Mouse (Mus musculus) CH12.LX (cell line): ENCODE data around the gene Rasip1. TPM values are rescaled to one million over a fixed set of nuclear protein-coding genes. Genes with fewer than 3 reads are reported as not detected.
"Not testable (repeated sequence)": the region's sequence is repeated elsewhere in the genome, so short reads cannot be mapped to it uniquely, and the experiment has no call there.

Source experiments
- DNase-seq: peaks from one replicate; pipeline ENCODE4 v3.0.0-alpha.2; 2013; ENCODE audit errors: extremely low read depth
- H3K27ac ChIP-seq: 2 replicates; pipeline ENCODE4 v1.5.1; 2012; ENCODE audit warnings: low read depth, mild to moderate bottlenecking, control low read depth, moderate library complexity; ENCODE audit not compliant: insufficient read depth
- H3K27me3 ChIP-seq: replicated peaks from 2 replicates; pipeline ENCODE3; 2012; ENCODE audit warnings: inconsistent platforms
- H3K36me3 ChIP-seq, 2 experiments: replicated peaks in 1 of 2; 2 replicates each; pipeline versions ENCODE3 to v1.6.1; 2012; ENCODE audit warnings: inconsistent platforms in 1 of 2, low read length in 1 of 2, mild to moderate bottlenecking in 1 of 2, mixed read lengths in 1 of 2, moderate library complexity in 1 of 2; ENCODE audit not compliant: control insufficient read depth in 1 of 2, insufficient read depth in 1 of 2
- H3K4me1 ChIP-seq, 2 experiments: 2 replicates each; pipeline ENCODE4 v1.6.1; 2012; ENCODE audit warnings: inconsistent platforms in 1 of 2, moderate library complexity in 1 of 2; ENCODE audit not compliant: insufficient read depth in 2 of 2, control insufficient read depth in 1 of 2
- H3K4me2 ChIP-seq: 2 replicates; pipeline ENCODE4 v1.6.1; 2012; ENCODE audit warnings: low read depth, mild to moderate bottlenecking, control low read depth; ENCODE audit not compliant: poor library complexity, insufficient read depth, severe bottlenecking
- H3K4me3 ChIP-seq, 3 experiments: fragments of 150-350 bp in 1 of 3; sonication (generic) in 1 of 3; replicated peaks in 1 of 3; 2 replicates each; pipeline versions ENCODE3 to v1.5.1; 2011 to 2012; ENCODE audit warnings: low read depth in 2 of 3, low read length in 2 of 3, mild to moderate bottlenecking in 2 of 3, moderate library complexity in 2 of 3, control low read depth in 1 of 3, improper control_type of control experiment in 1 of 3, inconsistent platforms in 1 of 3, mixed read lengths in 1 of 3; ENCODE audit not compliant: poor library complexity in 1 of 3
- H3K79me2 ChIP-seq: replicated peaks from 2 replicates; pipeline ENCODE4 v1.6.1; 2012; ENCODE audit warnings: mild to moderate bottlenecking, moderate library complexity; ENCODE audit not compliant: control insufficient read depth, poor library complexity, insufficient read depth, severe bottlenecking; ENCODE audit errors: extremely low read depth
- H3K9ac ChIP-seq: 2 replicates; pipeline ENCODE4 v1.6.1; 2012; ENCODE audit warnings: low read depth, mild to moderate bottlenecking, control low read depth, moderate library complexity; ENCODE audit not compliant: insufficient read depth
- H3K9me3 ChIP-seq: replicated peaks from 2 replicates; pipeline ENCODE3; 2012; ENCODE audit warnings: low read length, inconsistent platforms, mixed read lengths
- BHLHE40 ChIP-seq: IDR thresholded peaks from 2 replicates; pipeline ENCODE4 v1.6.1; 2011; ENCODE audit warnings: mild to moderate bottlenecking, low read depth, low read length, improper control_type of control experiment
- CTCF ChIP-seq, 2 experiments: IDR thresholded peaks in 1 of 2; conservative IDR thresholded peaks in 1 of 2; 2 replicates each; pipeline ENCODE4 v1.5.1; 2011 to 2012; ENCODE audit warnings: low read depth in 2 of 2, low read length in 2 of 2, improper control_type of control experiment in 1 of 2, inconsistent platforms in 1 of 2, mild to moderate bottlenecking in 1 of 2, moderate library complexity in 1 of 2
- E2F4 ChIP-seq: IDR thresholded peaks from 2 replicates; pipeline ENCODE4 v1.6.1; 2011; ENCODE audit warnings: low read depth, low read length, improper control_type of control experiment; ENCODE audit not compliant: insufficient replicate concordance
- ETS1 ChIP-seq: conservative IDR thresholded peaks from 2 replicates; pipeline ENCODE4 v1.6.1; 2012; ENCODE audit warnings: low read depth, mild to moderate bottlenecking, inconsistent platforms, low read length, improper control_type of control experiment, moderate library complexity
- GABPA ChIP-seq: IDR thresholded peaks from 2 replicates; pipeline ENCODE4 v1.6.1; 2012; ENCODE audit warnings: low read depth, low read length, improper control_type of control experiment, inconsistent platforms; ENCODE audit not compliant: insufficient replicate concordance
- HCFC1 ChIP-seq: IDR thresholded peaks from 2 replicates; pipeline ENCODE4 v1.6.1; 2012; ENCODE audit warnings: low read depth, mild to moderate bottlenecking, inconsistent platforms, low read length, improper control_type of control experiment
- KAT2A ChIP-seq: IDR thresholded peaks from 2 replicates; pipeline ENCODE4 v1.6.1; 2012; ENCODE audit warnings: low read length, improper control_type of control experiment, inconsistent platforms; ENCODE audit not compliant: insufficient replicate concordance
- MAX ChIP-seq: IDR thresholded peaks from 2 replicates; pipeline ENCODE4 v1.6.1; 2011; ENCODE audit warnings: low read length, improper control_type of control experiment
- MXI1 ChIP-seq: IDR thresholded peaks from 2 replicates; pipeline ENCODE4 v1.6.1; 2011; ENCODE audit warnings: mild to moderate bottlenecking, low read depth, low read length, improper control_type of control experiment
- NELFE ChIP-seq: IDR thresholded peaks from 2 replicates; pipeline ENCODE4 v1.6.1; 2011; ENCODE audit warnings: low read depth, low read length, improper control_type of control experiment
- NRF1 ChIP-seq: IDR thresholded peaks from 2 replicates; pipeline ENCODE4 v1.6.1; 2014; ENCODE audit warnings: low read depth, mild to moderate bottlenecking, inconsistent platforms, low read length, improper control_type of control experiment, moderate library complexity
- RAD21 ChIP-seq: IDR thresholded peaks from 2 replicates; pipeline ENCODE4 v1.6.1; 2011; ENCODE audit warnings: low read depth, mild to moderate bottlenecking, low read length, improper control_type of control experiment, moderate library complexity
- RCOR1 ChIP-seq: conservative IDR thresholded peaks from 2 replicates; pipeline ENCODE4 v1.6.1; 2012; ENCODE audit warnings: low read depth, mild to moderate bottlenecking, inconsistent platforms, low read length, improper control_type of control experiment
- SIN3A ChIP-seq: IDR thresholded peaks from 2 replicates; pipeline ENCODE4 v1.6.1; 2012; ENCODE audit warnings: low read length, improper control_type of control experiment, inconsistent platforms
- SMC3 ChIP-seq: IDR thresholded peaks from 2 replicates; pipeline ENCODE4 v1.6.1; 2011; ENCODE audit warnings: low read depth, low read length, improper control_type of control experiment
- TCF12 ChIP-seq: IDR thresholded peaks from 2 replicates; pipeline ENCODE4 v1.6.1; 2014; ENCODE audit warnings: low read depth, mild to moderate bottlenecking, inconsistent platforms, low read length, improper control_type of control experiment
- USF2 ChIP-seq: conservative IDR thresholded peaks from 2 replicates; pipeline ENCODE4 v1.6.1; 2011; ENCODE audit warnings: low read depth, low read length, improper control_type of control experiment
- ZC3H11A ChIP-seq: IDR thresholded peaks from 2 replicates; pipeline ENCODE4 v1.6.1; 2012; ENCODE audit warnings: low read depth, mild to moderate bottlenecking, inconsistent platforms, low read length, improper control_type of control experiment
- ZMIZ1 ChIP-seq: IDR thresholded peaks from 2 replicates; pipeline ENCODE4 v1.6.1; 2012; ENCODE audit warnings: low read depth, mild to moderate bottlenecking, inconsistent platforms, low read length, improper control_type of control experiment
- dilution Hi-C: fragments of 300-500 bp; cut with MboI; formaldehyde crosslinking; loops from 2 replicates; pipeline ENCODE4 v1.14.3; 2020; ENCODE audit warnings: low sequenced_read_pairs; ENCODE audit not compliant: extremely low pct_unique_long_range_greater_than_20kb, extremely low pct_ligation_motif_present
- in situ Hi-C: fragments of 300-500 bp; cut with MboI; formaldehyde crosslinking; loops from 3 replicates; pipeline ENCODE4 v1.14.3; 2019; ENCODE audit warnings: low sequenced_read_pairs, low pct_ligation_motif_present, low pct_unique_long_range_greater_than_20kb, mixed read lengths
- polyA plus RNA-seq: library from polyadenylated mRNA; unstranded; fragments of >175 nt; gene quantifications from 2 replicates; pipeline ENCODE4 v1.2.1, GENCODE M21; 2012; ENCODE audit warnings: low read depth; ENCODE audit not compliant: insufficient read length
- total RNA-seq, 2 experiments: library from RNA; depleted of rRNA; stranded (reverse); fragments of 300-350 nt in 1 of 2; fragments of >200 nt in 1 of 2; gene quantifications; 2 replicates each; pipeline ENCODE4 v1.2.3; 2012 to 2014

The Rasip1 gene
- total and polyA plus RNA-seq, 3 experiments: 0.46 to 2.9 (median 0.77) TPM

GRCm38 (mm10) chr7:45654424-45655047 lies 27.2 kb downstream of the Rasip1 start:
- no peaks in the 10 kb centered on the region for H3K4me1 ChIP-seq
- H3K4me2 ChIP-seq: no peak overlapping the region
- H3K27ac ChIP-seq: no peak overlapping the region
- no peak for TF ChIP-seq GABPA
- TF ChIP-seq MXI1: no peak
- TF ChIP-seq HCFC1: no peak
- TF ChIP-seq MAX: no peak
- TF ChIP-seq ETS1: no peak
- no peak for TF ChIP-seq SIN3A
- no peak for TF ChIP-seq RAD21
- TF ChIP-seq ZMIZ1: no peak
- no peak for TF ChIP-seq SMC3
- no peak for TF ChIP-seq RCOR1
- TF ChIP-seq USF2: no peak
- TF ChIP-seq ZC3H11A: no peak
- no peak for TF ChIP-seq KAT2A
- no peak for TF ChIP-seq CTCF (conservative IDR thresholded peaks at IDR 0.05 in 1 of 2, IDR thresholded peaks at IDR 0.05 in 1 of 2; ENCODE audit: low read depth in 2 of 2, low read length in 2 of 2)
- no peak for TF ChIP-seq NRF1
- TF ChIP-seq E2F4: no peak
- TF ChIP-seq, all 38 proteins: peak for 0
- no peak for DNase-seq
- in situ Hi-C loops (no loop called here), dilution Hi-C loops (no loop called here)
- H3K36me3 ChIP-seq: no peaks in the 10 kb centered on the region
- peaks cover 12% of the 10 kb centered on the region for H3K9me3 ChIP-seq
- no peaks in the 10 kb centered on the region for H3K79me2 ChIP-seq
- H3K4me3 ChIP-seq: no peak overlapping the region
- no peaks in the 10 kb centered on the region for H3K27me3 ChIP-seq
- no peak overlapping the region for H3K9ac ChIP-seq

- Histone ChIP-seq H3K4me3 (no peak overlapping the region), H3K9me3 (peaks cover 13% of the 10 kb centered on the region), H3K79me2 (no peaks in the 10 kb centered on the region), H3K4me2 (no peak overlapping the region), H3K27me3 (peaks cover 1% of the 10 kb centered on the region), H3K9ac (no peak overlapping the region), H3K36me3 (no peaks in the 10 kb centered on the region), H3K27ac (no peak overlapping the region), H3K4me1 (no peaks in the 10 kb centered on the region)
- no peak for DNase-seq
- no peak for TF ChIP-seq E2F4
- TF ChIP-seq ZMIZ1: no peak
- no peak for TF ChIP-seq USF2
- no peak for TF ChIP-seq ZC3H11A
- TF ChIP-seq BHLHE40: no peak
- no peak for TF ChIP-seq TCF12
- no peak for TF ChIP-seq NELFE
- in situ Hi-C loops: no loop called here
- dilution Hi-C loops: no loop called here
These were observed 33.6 kb downstream of the Rasip1 start for GRCm38 (mm10) chr7:45660746-45661478.

DNA sequence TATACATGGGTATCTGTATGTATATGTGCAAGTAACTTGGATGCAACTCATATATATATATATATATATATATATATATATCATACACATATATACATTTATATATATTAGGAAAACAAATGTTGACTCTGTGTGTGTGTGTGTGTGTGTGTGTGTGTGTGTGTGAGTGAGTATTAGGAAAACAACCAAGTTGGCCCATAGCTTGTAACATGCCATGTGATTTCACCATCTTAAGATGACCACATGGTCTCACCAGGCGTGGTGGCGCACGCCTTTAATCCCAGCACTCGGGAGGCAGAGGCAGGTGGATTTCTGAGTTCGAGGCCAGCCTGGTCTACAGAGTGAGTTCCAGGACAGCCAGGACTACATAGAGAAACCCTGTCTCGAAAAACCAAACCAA lies 34.4 kb downstream of the Rasip1 start:
- H3K4me1 ChIP-seq, H3K4me2 ChIP-seq, H3K4me3 ChIP-seq, H3K27ac ChIP-seq, dilution Hi-C loops, in situ Hi-C loops, H3K9ac ChIP-seq, H3K79me2 ChIP-seq, DNase-seq, H3K36me3 ChIP-seq, H3K27me3 ChIP-seq: not testable (repeated sequence)
- H3K9me3 ChIP-seq: peaks cover 13% of the 10 kb centered on the region
